Mouse (Mus musculus): Measurements from ENCODE around the gene Hist1h2ah. TPM values are rescaled to one million over a fixed set of nuclear protein-coding genes. Genes with fewer than 3 reads are reported as not detected.

Gene Hist1h2ah
- polyA plus RNA-seq, 1 experiment from 2014 or later, result not detected

- Histone ChIP-seq H3K36me3 (ENCODE audit: control insufficient read depth, insufficient read depth, low read length) (no peaks in the 10 kb centered on the region), H3K27ac (replicated peaks) (no peak overlapping the region), H3K9ac (ENCODE audit: low read length) (0 out of 2 replicates have a peak overlapping the region, but pooled peaks have one; percentile 32), H3K4me1 (replicated peaks; ENCODE audit: control insufficient read depth, insufficient read depth) (no peaks in the 10 kb centered on the region), H3K9me3 (ENCODE audit: control insufficient read depth, low read length) (no peaks in the 10 kb centered on the region), H3K4me3 (ENCODE audit: low read depth, low read length) (peak overlapping the region; percentile 38), H3K27me3 (ENCODE audit: control insufficient read depth, insufficient read depth, low read length) (peaks cover 4% of the 10 kb centered on the region; the same call in 1 of the 2 replicates), H3K4me2 (replicated peaks; ENCODE audit: low read depth) (peak overlapping the region; percentile 49)
- TF ChIP-seq EP300 (optimal IDR thresholded peaks at IDR 0.05) (no peak), CTCF (IDR thresholded peaks at IDR 0.05; ENCODE audit: low read depth) (no peak)
- peak; percentile 34 for DNase-seq (ENCODE audit: low spot score)
- WGBS, result 4% methylated on average over 44 of the region's 44 CpGs
- ATAC-seq (ENCODE audit: low FRiP score, low TSS enrichment), result no peak
These were observed 15.2 kb downstream of the Hist1h2ah start for GRCm38 (mm10) chr13:22019934-22020835.

GRCm38 (mm10) chr13:22015479-22016450 is 19.6 kb downstream of the Hist1h2ah start:
- Histone ChIP-seq H3K9me3 (ENCODE audit: control insufficient read depth, low read length) (no peaks in the 10 kb centered on the region), H3K4me2 (replicated peaks; ENCODE audit: low read depth) (no peak overlapping the region), H3K4me3 (ENCODE audit: low read depth, low read length) (no peak overlapping the region), H3K36me3 (ENCODE audit: control insufficient read depth, insufficient read depth, low read length) (no peaks in the 10 kb centered on the region), H3K4me1 (replicated peaks; ENCODE audit: control insufficient read depth, insufficient read depth) (no peaks in the 10 kb centered on the region), H3K27me3 (ENCODE audit: control insufficient read depth, insufficient read depth, low read length) (peaks cover 6% of the 10 kb centered on the region; the same call in 1 of the 2 replicates), H3K9ac (ENCODE audit: low read length) (no peak overlapping the region), H3K27ac (replicated peaks) (no peak overlapping the region)
- WGBS, result 15% methylated on average over 27 of the region's 27 CpGs
- ATAC-seq (ENCODE audit: low FRiP score, low TSS enrichment) (peak; percentile 93), DNase-seq (ENCODE audit: low spot score) (peak; percentile 82)
- TF ChIP-seq EP300 (optimal IDR thresholded peaks at IDR 0.05) (no peak), CTCF (IDR thresholded peaks at IDR 0.05; ENCODE audit: low read depth) (peak; percentile 33)

GRCm38 (mm10) chr13:22014411-22014845 is 20.9 kb downstream of the Hist1h2ah start:
- Histone ChIP-seq H3K27ac (replicated peaks) (no peak overlapping the region), H3K27me3 (ENCODE audit: control insufficient read depth, insufficient read depth, low read length) (peaks cover 11% of the 10 kb centered on the region; the same call in 1 of the 2 replicates), H3K4me2 (replicated peaks; ENCODE audit: low read depth) (0 out of 2 replicates have a peak overlapping the region, but pooled peaks have one; percentile 9), H3K4me3 (ENCODE audit: low read depth, low read length) (no peak overlapping the region; the same call in 1 of the 2 replicates), H3K9me3 (ENCODE audit: control insufficient read depth, low read length) (no peaks in the 10 kb centered on the region), H3K4me1 (replicated peaks; ENCODE audit: control insufficient read depth, insufficient read depth) (no peaks in the 10 kb centered on the region), H3K9ac (ENCODE audit: low read length) (no peak overlapping the region), H3K36me3 (ENCODE audit: control insufficient read depth, insufficient read depth, low read length) (no peaks in the 10 kb centered on the region)
- DNase-seq (ENCODE audit: low spot score), result no peak
- ATAC-seq (ENCODE audit: low FRiP score, low TSS enrichment), result no peak
- TF ChIP-seq CTCF (IDR thresholded peaks at IDR 0.05; ENCODE audit: low read depth) (no peak), EP300 (optimal IDR thresholded peaks at IDR 0.05) (no peak)
- WGBS, result 16% methylated on average over 17 of the region's 17 CpGs

- Histone ChIP-seq H3K9ac (ENCODE audit: low read length) (no peak overlapping the region), H3K36me3 (ENCODE audit: control insufficient read depth, insufficient read depth, low read length) (no peaks in the 10 kb centered on the region), H3K27ac (replicated peaks) (no peak overlapping the region), H3K9me3 (ENCODE audit: control insufficient read depth, low read length) (no peaks in the 10 kb centered on the region), H3K4me1 (replicated peaks; ENCODE audit: control insufficient read depth, insufficient read depth) (no peaks in the 10 kb centered on the region), H3K27me3 (ENCODE audit: control insufficient read depth, insufficient read depth, low read length) (peaks cover 11% of the 10 kb centered on the region; the same call in 1 of the 2 replicates), H3K4me2 (replicated peaks; ENCODE audit: low read depth) (no peak overlapping the region), H3K4me3 (ENCODE audit: low read depth, low read length) (no peak overlapping the region)
- no peak for DNase-seq (ENCODE audit: low spot score)
- no peak for TF ChIP-seq EP300 (optimal IDR thresholded peaks at IDR 0.05)
- TF ChIP-seq CTCF (IDR thresholded peaks at IDR 0.05; ENCODE audit: low read depth), result no peak
- ATAC-seq (ENCODE audit: low FRiP score, low TSS enrichment), result no peak
- WGBS, result 24% methylated on average over 13 of the region's 13 CpGs
These were observed 21.7 kb downstream of the Hist1h2ah start for GRCm38 (mm10) chr13:22013716-22014115.

- H3K4me1 ChIP-seq (replicated peaks; ENCODE audit: control insufficient read depth, insufficient read depth), result 0 out of 2 replicates have a peak, but pooled peaks cover 3% of the 10 kb centered on the region
- no peak for TF ChIP-seq EP300 (optimal IDR thresholded peaks at IDR 0.05)
- no peaks in the 10 kb centered on the region for H3K36me3 ChIP-seq (ENCODE audit: control insufficient read depth, insufficient read depth, low read length)
- H3K9me3 ChIP-seq (ENCODE audit: control insufficient read depth, low read length), result no peaks in the 10 kb centered on the region
- DNase-seq (ENCODE audit: low spot score) (no peak), ATAC-seq (ENCODE audit: low FRiP score, low TSS enrichment) (no peak)
- H3K4me2 ChIP-seq (replicated peaks; ENCODE audit: low read depth), result no peak within 1 kb of the TSS
- H3K9ac ChIP-seq (ENCODE audit: low read length), result no peak within 1 kb of the TSS
- 52% methylated on average over 7 of the region's 7 CpGs for WGBS
- H3K27ac ChIP-seq (replicated peaks), result no peak within 1 kb of the TSS
- H3K4me3 ChIP-seq (ENCODE audit: low read depth, low read length), result no peak within 1 kb of the TSS
- peaks cover 24% of the 10 kb centered on the region; the same call in 1 of the 2 replicates for H3K27me3 ChIP-seq (ENCODE audit: control insufficient read depth, insufficient read depth, low read length)
These were observed 25.7 kb downstream of the Hist1h2ah start, which contains the start of gene Prss16 for GRCm38 (mm10) chr13:22009642-22010041. Gene Prss16, minus strand, starts transcription at chr13:22009742.
